Mouse (Mus musculus): Measurements from ENCODE around the gene Ccn5.

GRCm38 (mm10) chr2:163858254-163858947 lies 37.7 kb downstream of the Ccn5 start:
- TF ChIP-seq CTCF (IDR thresholded peaks at IDR 0.05; ENCODE audit: borderline replicate concordance, control insufficient read depth, extremely low read depth, insufficient read depth, low read length, poor library complexity) (peak; percentile 71; the same call in 1 of the 2 replicates), POLR2A (IDR thresholded peaks at IDR 0.05; ENCODE audit: control insufficient read depth, extremely low read depth, insufficient read depth, low read length, poor library complexity) (no peak)

All from thymus, adult 2 months (tissue).